Mouse (Mus musculus) left cerebral cortex, adult 18-20 months (tissue): ENCODE measurements at regions not wholly inside any gene's neighbourhood (a gene's known extent, or its start where the extent isn't known, plus 50 kb on each side); places are given as distances from the start of the nearest gene placed in this dataset.
"Not testable (repeated sequence)": the region's sequence is repeated elsewhere in the genome, so short reads cannot be mapped to it uniquely, and the experiment has no call there.

Source experiments
- DNase-seq, 2 experiments: peaks; one replicate each; pipeline ENCODE4 v3.0.0; 2021 to 2022; ENCODE audit warnings: low spot score in 2 of 2, mixed read lengths in 1 of 2

DNA sequence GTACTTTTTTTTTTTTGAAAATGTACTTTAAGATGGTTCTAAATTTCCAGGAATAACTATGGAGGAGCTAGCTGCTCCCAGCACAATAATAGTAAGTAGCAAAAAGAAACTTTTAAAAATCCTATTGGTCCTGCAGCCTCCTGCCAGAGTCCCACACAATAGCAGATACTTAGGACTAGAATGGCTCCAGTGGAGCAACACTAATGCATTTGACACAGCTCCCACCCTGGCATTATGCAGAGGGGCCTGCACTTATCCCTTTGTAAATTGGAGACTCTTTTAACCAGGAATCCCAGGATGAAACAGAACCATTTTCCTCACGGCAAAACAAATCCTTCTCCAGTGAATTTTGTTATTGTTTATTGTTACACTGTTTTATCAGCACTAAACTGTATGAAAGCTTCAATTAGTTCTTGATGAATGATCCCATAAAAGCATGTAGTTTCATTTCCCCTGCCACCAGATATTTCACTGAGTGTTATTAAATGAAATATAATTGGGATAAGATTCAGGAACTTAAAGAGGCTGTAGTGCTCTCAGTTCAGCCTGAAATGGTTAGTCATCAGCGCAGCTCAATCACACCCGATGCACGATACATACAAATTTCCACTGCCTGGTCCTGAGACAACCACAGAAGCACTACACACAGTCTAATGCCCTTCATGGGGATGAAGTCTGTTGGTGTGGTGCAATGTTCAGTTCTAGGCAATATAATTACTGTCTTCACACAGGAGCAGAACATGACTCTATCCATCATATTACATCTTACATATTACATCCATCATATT lies 708.6 kb upstream of the Mms22l start:
- no peak for DNase-seq

- DNase-seq = no peak
Observed at GRCm38 (mm10) chr4:23823516-23823915, 672.7 kb upstream of the Mms22l start.

- DNase-seq = peak; percentile 7 to 27
Observed at GRCm38 (mm10) chr4:23826885-23827284, 669.4 kb upstream of the Mms22l start.

- DNase-seq = peak in 1 of 2 experiments; percentile 18
Observed at GRCm38 (mm10) chr4:23832385-23833164, 663.7 kb upstream of the Mms22l start.

DNA sequence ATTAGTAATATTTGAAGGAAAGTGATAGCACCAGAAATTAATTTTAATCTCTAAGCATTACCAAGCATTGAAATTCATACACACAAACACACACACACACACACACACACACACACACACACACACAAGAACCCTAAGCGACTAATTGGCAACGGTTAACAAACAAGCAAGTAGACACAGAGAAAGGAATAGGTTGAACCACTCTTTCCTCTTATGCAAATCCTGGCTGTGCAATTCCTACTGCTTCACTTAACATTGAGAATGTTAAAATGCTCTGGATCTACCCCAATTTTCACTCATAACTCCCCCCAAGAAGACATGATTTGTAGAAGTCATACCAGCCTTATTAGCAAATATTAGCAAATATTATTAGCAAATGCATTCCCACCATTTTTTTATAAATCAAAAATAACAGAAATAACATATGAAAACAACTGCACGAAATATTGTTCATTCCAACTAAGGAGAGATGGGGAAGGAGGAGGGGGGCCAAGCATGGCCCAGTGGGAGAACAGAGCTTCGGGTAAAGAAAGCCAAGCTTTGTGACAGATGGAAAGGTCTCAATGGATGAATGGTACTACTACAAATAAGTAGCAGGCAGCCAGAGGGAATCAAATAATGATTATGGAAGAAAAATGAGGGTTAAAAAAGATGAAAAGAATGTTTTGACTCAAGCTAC lies 652.5 kb upstream of the Mms22l start:
- DNase-seq = no peak

- DNase-seq = no peak
Observed at GRCm38 (mm10) chr4:23844288-23844971, 651.8 kb upstream of the Mms22l start.

DNA sequence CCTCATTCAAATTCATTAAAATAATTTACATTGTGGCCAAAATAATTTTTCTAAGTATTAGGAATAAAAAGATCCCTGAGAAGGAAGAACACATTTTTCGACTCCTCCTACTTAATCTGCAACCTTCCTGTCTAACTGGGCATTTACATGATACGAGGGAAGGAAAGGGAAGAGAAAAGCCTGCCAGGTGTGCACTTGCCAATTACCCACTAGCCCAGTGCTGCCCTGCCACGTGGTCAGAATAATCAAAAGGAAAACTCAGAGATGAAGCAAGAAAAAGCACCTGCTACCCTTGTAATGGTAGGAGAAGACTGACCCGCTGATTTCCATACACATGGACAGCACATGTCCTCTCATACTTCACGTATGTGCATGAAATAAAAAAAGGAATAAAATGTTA lies 651.0 kb upstream of the Mms22l start:
- no peak for DNase-seq

DNA sequence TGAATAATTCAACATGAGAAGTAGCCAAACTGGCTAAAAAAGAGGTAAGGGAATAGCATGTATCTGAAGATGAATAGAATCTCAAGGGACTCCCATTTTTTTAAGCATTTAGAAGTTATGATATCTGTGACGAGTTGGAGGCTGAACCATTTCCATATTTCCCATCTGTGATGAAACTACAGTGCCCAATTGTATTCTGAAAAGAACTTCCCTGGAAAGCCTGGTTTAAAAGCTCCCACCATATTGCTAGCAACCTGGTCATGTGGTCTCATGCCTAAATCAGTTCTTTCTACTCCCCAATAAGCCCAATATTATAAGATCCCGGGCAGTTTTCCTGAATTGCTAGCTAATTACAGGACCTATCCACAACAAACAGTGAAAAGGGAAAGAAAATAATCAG lies 645.6 kb upstream of the Mms22l start:
- DNase-seq = no peak

DNA sequence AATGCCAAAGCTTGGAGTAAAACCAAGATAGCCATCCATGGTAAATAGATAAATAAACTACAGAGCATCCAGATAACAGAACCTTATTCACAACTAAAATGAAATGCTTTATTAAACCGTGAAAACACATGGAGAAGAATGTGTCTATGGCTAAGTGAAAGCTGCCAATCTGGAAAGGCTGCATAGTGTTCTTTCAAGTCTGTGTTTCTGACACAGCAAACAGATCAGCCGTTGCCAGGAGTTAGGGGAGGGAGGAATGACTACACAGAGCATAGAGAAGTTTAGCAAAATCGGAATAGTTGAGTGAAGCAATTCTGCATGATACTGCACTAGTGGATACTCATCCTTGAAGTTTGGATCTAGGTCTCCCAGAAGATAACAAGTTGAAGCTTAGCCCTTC lies 633.8 kb upstream of the Mms22l start:
- no peak for DNase-seq

DNA sequence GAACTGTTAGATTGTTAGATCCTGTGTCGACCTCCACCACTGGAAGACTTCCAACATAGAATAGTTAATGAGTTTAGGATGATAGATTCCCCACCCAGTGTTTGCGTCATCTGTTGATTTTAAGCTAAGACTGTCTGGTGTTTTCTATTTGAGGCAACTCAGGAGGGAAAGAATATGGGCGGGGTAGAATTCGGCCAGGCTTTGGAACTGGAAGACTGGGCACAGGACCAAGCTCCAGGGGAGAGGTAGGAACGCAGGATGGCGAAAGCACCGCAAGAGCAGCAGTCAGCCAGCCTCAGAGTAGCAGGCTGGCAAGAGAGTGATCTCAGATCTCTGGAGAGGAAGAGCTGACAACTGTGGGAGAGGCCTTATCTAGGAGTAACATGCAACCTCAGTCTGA lies 616.2 kb upstream of the Mms22l start:
- DNase-seq = no peak

- peak; percentile 3 to 11 for DNase-seq
Observed at GRCm38 (mm10) chr4:23913396-23913795, 582.9 kb upstream of the Mms22l start.

- DNase-seq = no peak
Observed at GRCm38 (mm10) chr4:23913822-23914221, 582.4 kb upstream of the Mms22l start.

DNA sequence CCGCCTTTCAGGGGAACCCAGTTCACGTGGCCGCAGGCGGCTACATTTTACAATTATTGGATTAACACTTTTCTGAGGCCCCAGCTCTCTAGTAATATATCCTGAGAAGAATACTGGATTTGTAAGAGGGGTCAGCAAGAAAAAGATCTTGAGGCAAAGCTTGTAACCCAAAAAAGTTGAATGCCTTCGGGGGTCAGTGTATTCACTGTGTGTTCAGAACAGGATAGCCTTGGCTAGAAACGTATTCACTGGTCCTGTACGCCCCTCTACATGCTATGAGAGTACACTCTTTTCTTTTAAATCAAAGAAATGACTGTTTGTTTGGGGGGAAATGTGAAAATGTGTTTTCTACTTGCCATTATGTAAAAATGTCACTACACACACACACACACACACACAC lies 581.8 kb upstream of the Mms22l start:
- DNase-seq = no peak

GRCm38 (mm10) chr4:23921520-23921919 lies 574.7 kb upstream of the Mms22l start:
- peak in 1 of 2 experiments; percentile 2 for DNase-seq

DNA sequence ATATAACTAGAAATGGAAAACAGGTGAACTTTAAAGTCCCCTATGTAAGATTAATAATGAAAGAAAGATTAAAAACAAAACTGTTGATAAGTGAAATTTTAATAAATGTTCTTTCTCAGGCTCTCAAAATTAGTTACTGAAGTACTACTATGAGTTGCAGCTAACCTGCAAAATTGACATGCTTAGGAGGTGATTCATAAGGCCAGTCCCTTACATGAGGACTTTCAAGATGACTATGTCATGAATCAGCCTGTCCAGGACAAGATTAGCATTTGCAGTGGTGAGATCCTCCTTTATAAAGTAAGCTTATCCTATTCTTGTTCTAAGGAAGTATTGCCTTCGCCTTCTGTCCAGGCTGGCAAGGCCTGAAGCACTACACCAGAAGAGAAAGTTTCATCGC lies 542.1 kb upstream of the Mms22l start:
- no peak for DNase-seq

DNA sequence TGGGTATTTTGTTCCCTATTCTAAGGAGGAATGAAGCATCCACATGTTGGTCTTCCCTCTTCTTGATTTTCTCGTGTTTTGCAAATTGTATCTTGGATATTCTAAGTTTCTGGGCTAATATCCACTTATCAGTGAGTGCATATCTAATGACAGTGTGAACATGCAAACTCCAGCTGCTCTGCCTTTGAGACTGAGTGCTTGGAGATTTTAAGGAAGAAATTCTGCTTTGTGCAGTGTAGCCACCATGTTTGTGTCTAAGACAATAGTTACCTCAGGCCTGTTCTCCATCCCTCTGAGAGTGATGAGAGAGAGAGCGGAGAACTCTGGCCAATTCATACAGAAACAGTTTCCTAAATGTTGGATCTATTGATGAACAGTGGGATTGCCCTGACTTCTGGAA lies 514.1 kb upstream of the Mms22l start:
- DNase-seq = not testable (repeated sequence)

GRCm38 (mm10) chr4:23982790-23983451 lies 513.3 kb upstream of the Mms22l start:
- DNase-seq = peak; percentile 2 to 19

DNA sequence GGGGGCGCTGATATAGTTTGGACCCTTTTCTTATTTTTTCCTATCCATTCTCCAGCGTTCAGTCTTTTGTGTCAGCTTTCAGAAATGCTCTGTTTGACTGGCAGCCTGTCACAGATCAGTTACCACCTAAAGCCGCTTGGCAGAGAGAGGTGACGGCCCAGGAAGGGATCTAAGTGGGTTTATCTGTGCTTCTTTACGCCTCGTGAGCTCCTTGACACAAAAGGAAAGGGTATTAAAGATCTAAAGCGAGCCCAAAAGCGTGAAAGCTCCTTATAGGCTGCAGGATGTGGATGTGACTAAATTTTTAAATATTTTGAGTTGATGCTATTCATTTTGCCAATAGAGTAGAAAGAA lies 512.8 kb upstream of the Mms22l start:
- no peak for DNase-seq

GRCm38 (mm10) chr4:23984005-23984404 lies 512.2 kb upstream of the Mms22l start:
- no peak for DNase-seq

DNA sequence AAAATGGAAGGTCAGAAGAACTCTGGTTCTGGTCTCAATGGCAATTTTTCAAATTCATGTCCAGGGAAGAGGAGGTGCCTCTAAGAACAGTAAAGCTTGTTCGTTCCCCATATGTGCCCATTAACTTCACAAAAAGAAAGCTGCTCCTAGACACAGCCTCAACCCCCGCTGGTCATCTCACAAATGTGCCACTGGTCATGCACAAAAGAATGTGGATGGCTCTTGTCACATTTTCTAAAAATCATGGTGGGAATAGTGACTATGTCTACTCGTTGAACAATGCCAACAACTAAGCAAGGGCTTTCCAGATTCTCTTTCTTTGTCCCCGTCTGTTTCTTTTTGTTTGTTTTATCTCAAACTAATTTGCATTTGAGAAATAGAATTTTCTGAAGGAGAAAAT lies 510.3 kb upstream of the Mms22l start:
- DNase-seq = no peak

DNA sequence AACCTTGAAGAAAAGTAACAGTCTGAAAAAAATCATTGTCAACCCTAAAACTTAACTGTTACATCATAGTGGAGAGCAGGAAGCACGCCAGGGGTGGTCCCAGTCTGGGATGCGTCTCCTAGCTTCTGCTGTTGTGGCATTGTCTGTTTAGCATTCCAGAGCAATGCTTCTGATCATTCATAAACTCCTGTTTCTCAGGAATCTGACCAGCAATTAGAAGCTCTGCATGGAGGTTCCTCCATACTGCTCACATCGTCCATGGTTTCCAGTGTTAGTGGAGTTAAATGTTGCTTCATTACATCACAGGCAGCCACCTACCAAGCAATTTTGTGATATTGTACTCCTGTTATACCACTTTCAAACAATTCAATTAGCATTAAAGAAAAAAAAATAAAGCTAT lies 502.4 kb upstream of the Mms22l start:
- DNase-seq = no peak
